Mouse (Mus musculus): ENCODE measurements at regions not wholly inside any gene's neighbourhood (a gene's known extent, or its start where the extent isn't known, plus 50 kb on each side); places are given as distances from the start of the nearest gene placed in this dataset.

DNA sequence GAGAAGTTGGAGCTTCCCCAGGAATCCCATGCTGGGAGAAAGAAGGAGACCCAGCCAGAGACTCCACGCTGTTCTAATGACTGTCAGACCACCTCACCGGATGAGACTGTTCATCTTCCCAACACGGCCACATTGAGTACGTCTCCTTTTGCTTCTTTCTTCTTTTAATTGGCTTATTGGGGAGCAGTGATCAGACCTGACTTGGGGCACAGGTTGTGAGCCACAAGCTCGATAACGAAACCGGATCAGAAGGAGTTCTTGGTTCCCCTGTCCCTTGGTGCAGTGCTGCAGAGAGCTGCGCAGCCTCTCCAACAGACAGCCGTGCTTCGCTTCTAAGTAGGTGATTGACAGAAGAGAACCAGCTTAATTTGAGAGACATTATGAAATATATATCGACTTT, 188.4 kb downstream of the Rpap3 start:
- TF ChIP-seq SMC3 (IDR thresholded peaks at IDR 0.05; ENCODE audit: low read depth, low read length), result no peak
- no peak for TF ChIP-seq ELF1 (IDR thresholded peaks at IDR 0.05; ENCODE audit: low read depth, low read length)
- TF ChIP-seq ZMIZ1 (IDR thresholded peaks at IDR 0.05; ENCODE audit: low read depth, low read length), result no peak
- TF ChIP-seq IRF4 (IDR thresholded peaks at IDR 0.05; ENCODE audit: low read depth, low read length), result no peak
- TF ChIP-seq CHD2 (IDR thresholded peaks at IDR 0.05; ENCODE audit: low read length), result no peak
- no peak for TF ChIP-seq TCF12 (IDR thresholded peaks at IDR 0.05; ENCODE audit: low read depth, low read length)
- TF ChIP-seq MXI1 (IDR thresholded peaks at IDR 0.05; ENCODE audit: low read depth, low read length), result no peak
- no peak for TF ChIP-seq CHD1 (IDR thresholded peaks at IDR 0.05; ENCODE audit: low read depth, low read length)
- TF ChIP-seq MAZ (IDR thresholded peaks at IDR 0.05; ENCODE audit: low read depth, low read length), result no peak
- TF ChIP-seq BHLHE40 (IDR thresholded peaks at IDR 0.05; ENCODE audit: low read depth, low read length), result no peak
- TF ChIP-seq E2F4 (IDR thresholded peaks at IDR 0.05; ENCODE audit: insufficient replicate concordance, low read depth, low read length), result no peak
- TF ChIP-seq UBTF (IDR thresholded peaks at IDR 0.05; ENCODE audit: low read depth, low read length), result no peak
- H3K27me3 ChIP-seq (replicated peaks), result no peaks in the 10 kb centered on the region
- no peaks in the 10 kb centered on the region for H3K79me2 ChIP-seq (replicated peaks; ENCODE audit: control insufficient read depth, extremely low read depth, insufficient read depth, poor library complexity, severe bottlenecking)
- H3K4me1 ChIP-seq (ENCODE audit: control insufficient read depth in 1 of 2, insufficient read depth in 2 of 2), result no peaks in the 10 kb centered on the region
- no peak overlapping the region for H3K4me2 ChIP-seq (ENCODE audit: insufficient read depth, low read depth, poor library complexity, severe bottlenecking)
- no peaks in the 10 kb centered on the region for H3K9me3 ChIP-seq (replicated peaks; ENCODE audit: low read length)
- in situ Hi-C loops (cut with MboI; ENCODE audit: low pct_ligation_motif_present, low pct_unique_long_range_greater_than_20kb, low sequenced_read_pairs), result no loop called here
- H3K9ac ChIP-seq (ENCODE audit: insufficient read depth, low read depth), result no peak overlapping the region
- dilution Hi-C loops (cut with MboI; ENCODE audit: extremely low pct_ligation_motif_present, extremely low pct_unique_long_range_greater_than_20kb, low sequenced_read_pairs), result no loop called here
- DNase-seq (ENCODE audit: extremely low read depth), result no peak
- no peaks in the 10 kb centered on the region for H3K36me3 ChIP-seq (replicated peaks in 1 of 2; ENCODE audit: control insufficient read depth in 1 of 2, insufficient read depth in 1 of 2, low read length in 1 of 2)
- H3K4me3 ChIP-seq (replicated peaks in 1 of 3; ENCODE audit: low read depth in 2 of 3, low read length in 2 of 3, poor library complexity in 1 of 3), result no peak overlapping the region
- no peak overlapping the region for H3K27ac ChIP-seq (ENCODE audit: insufficient read depth, low read depth)

- dilution Hi-C loops (cut with MboI; ENCODE audit: extremely low pct_ligation_motif_present, extremely low pct_unique_long_range_greater_than_20kb, low sequenced_read_pairs) (no loop called here), in situ Hi-C loops (cut with MboI; ENCODE audit: low pct_ligation_motif_present, low pct_unique_long_range_greater_than_20kb, low sequenced_read_pairs) (no loop called here)
- TF ChIP-seq ZC3H11A (IDR thresholded peaks at IDR 0.05; ENCODE audit: low read depth, low read length) (no peak), GABPA (IDR thresholded peaks at IDR 0.05; ENCODE audit: insufficient replicate concordance, low read depth, low read length) (no peak), RCOR1 (conservative IDR thresholded peaks at IDR 0.05; ENCODE audit: low read depth, low read length) (no peak), JUN (IDR thresholded peaks at IDR 0.05; ENCODE audit: insufficient read depth, low read depth, low read length) (no peak), TCF12 (IDR thresholded peaks at IDR 0.05; ENCODE audit: low read depth, low read length) (no peak), RAD21 (IDR thresholded peaks at IDR 0.05; ENCODE audit: low read depth, low read length) (no peak), ZNF384 (IDR thresholded peaks at IDR 0.05; ENCODE audit: low read depth, low read length) (no peak), IRF4 (IDR thresholded peaks at IDR 0.05; ENCODE audit: low read depth, low read length) (no peak), ZKSCAN1 (IDR thresholded peaks at IDR 0.05; ENCODE audit: borderline replicate concordance, low read depth, low read length) (no peak), EP300 (IDR thresholded peaks at IDR 0.05; ENCODE audit: low read length) (no peak), CTCF (conservative IDR thresholded peaks at IDR 0.05 in 1 of 2, IDR thresholded peaks at IDR 0.05 in 1 of 2; ENCODE audit: low read depth in 2 of 2, low read length in 2 of 2) (no peak), UBTF (IDR thresholded peaks at IDR 0.05; ENCODE audit: low read depth, low read length) (no peak), KAT2A (IDR thresholded peaks at IDR 0.05; ENCODE audit: insufficient replicate concordance, low read length) (no peak), MAX (IDR thresholded peaks at IDR 0.05; ENCODE audit: low read length) (no peak), POLR2AphosphoS2 (IDR thresholded peaks at IDR 0.05; ENCODE audit: low read depth, low read length) (no peak), BHLHE40 (IDR thresholded peaks at IDR 0.05; ENCODE audit: low read depth, low read length) (no peak), MAZ (IDR thresholded peaks at IDR 0.05; ENCODE audit: low read depth, low read length) (no peak)
- DNase-seq (ENCODE audit: extremely low read depth), result no peak
- H3K36me3 ChIP-seq (replicated peaks in 1 of 2; ENCODE audit: control insufficient read depth in 1 of 2, insufficient read depth in 1 of 2, low read length in 1 of 2), result no peaks in the 10 kb centered on the region
- H3K9me3 ChIP-seq (replicated peaks; ENCODE audit: low read length), result no peaks in the 10 kb centered on the region
- no peaks in the 10 kb centered on the region for H3K27me3 ChIP-seq (replicated peaks)
- no peak overlapping the region for H3K4me3 ChIP-seq (replicated peaks in 1 of 3; ENCODE audit: low read depth in 2 of 3, low read length in 2 of 3, poor library complexity in 1 of 3)
- H3K9ac ChIP-seq (ENCODE audit: insufficient read depth, low read depth), result no peak overlapping the region
- H3K4me2 ChIP-seq (ENCODE audit: insufficient read depth, low read depth, poor library complexity, severe bottlenecking), result no peak overlapping the region
- no peaks in the 10 kb centered on the region for H3K4me1 ChIP-seq (ENCODE audit: control insufficient read depth in 1 of 2, insufficient read depth in 2 of 2)
- no peak overlapping the region for H3K27ac ChIP-seq (ENCODE audit: insufficient read depth, low read depth)
- no peaks in the 10 kb centered on the region for H3K79me2 ChIP-seq (replicated peaks; ENCODE audit: control insufficient read depth, extremely low read depth, insufficient read depth, poor library complexity, severe bottlenecking)
Measured at GRCm38 (mm10) chr15:97515773-97516172, 189.9 kb downstream of the Rpap3 start.
